Mouse (Mus musculus) frontal cortex, adult 2 months (tissue): ENCODE measurements around the gene Ralgapa1. TPM values are rescaled to one million over a fixed set of nuclear protein-coding genes. Genes with fewer than 3 reads are reported as not detected.
A peak's percentile ranks its signal among the peaks of the same experiment; 100 is the strongest.

Source experiments
- DNase-seq, 2 experiments: peaks; one replicate each; pipeline ENCODE4 v3.0.0; 2022; ENCODE audit warnings: low spot score in 1 of 2; ENCODE audit errors: extremely low spot score in 1 of 2
- polyA plus RNA-seq: library from polyadenylated mRNA; depleted of rRNA; stranded (reverse); fragments of >200 nt; gene quantifications from 2 replicates; pipeline ENCODE4 v1.2.3, GENCODE M21; 2012; rRNA removed

Gene Ralgapa1
- 64.9 and 72.0 TPM in 2 replicates for polyA plus RNA-seq

GRCm38 (mm10) chr12:55820661-55821314, at the start of gene Ralgapa1:
Gene Ralgapa1, minus strand, starts transcription at chr12:55821167.
- DNase-seq: peak; percentile 82 to 88

GRCm38 (mm10) chr12:55869622-55870322, 48.8 kb upstream of the Ralgapa1 start:
- DNase-seq: no peak

GRCm38 (mm10) chr12:55867738-55868137, 46.8 kb upstream of the Ralgapa1 start:
- no peak for DNase-seq

GRCm38 (mm10) chr12:55860631-55861030, 39.7 kb upstream of the Ralgapa1 start:
- no peak for DNase-seq

- DNase-seq: no peak
These were observed 38.7 kb upstream of the Ralgapa1 start for GRCm38 (mm10) chr12:55859409-55860349.

- DNase-seq: no peak
These were observed 29.7 kb upstream of the Ralgapa1 start for GRCm38 (mm10) chr12:55850650-55851049.

- no peak for DNase-seq
These were observed 26.9 kb upstream of the Ralgapa1 start for GRCm38 (mm10) chr12:55847851-55848250.

- DNase-seq: peak in 1 of 2 experiments; percentile 48
These were observed 25.8 kb upstream of the Ralgapa1 start for GRCm38 (mm10) chr12:55846741-55847140.

GRCm38 (mm10) chr12:55837495-55837894, 16.5 kb upstream of the Ralgapa1 start:
- DNase-seq: no peak

- DNase-seq: peak; percentile 96
These were observed 15.4 kb upstream of the Ralgapa1 start, which contains the start of gene Brms1l for GRCm38 (mm10) chr12:55836199-55836951. Gene Brms1l, plus strand, starts transcription at chr12:55836324.

- no peak for DNase-seq
These were observed 14.9 kb upstream of the Ralgapa1 start for GRCm38 (mm10) chr12:55835857-55836198.

GRCm38 (mm10) chr12:55834891-55835290, 13.9 kb upstream of the Ralgapa1 start:
- DNase-seq: no peak

- no peak for DNase-seq
These were observed 13.1 kb upstream of the Ralgapa1 start for GRCm38 (mm10) chr12:55833906-55834625.

- no peak for DNase-seq
These were observed 12.0 kb upstream of the Ralgapa1 start for GRCm38 (mm10) chr12:55832961-55833360.

GRCm38 (mm10) chr12:55831101-55831500, 10.1 kb upstream of the Ralgapa1 start:
- DNase-seq: peak; percentile 41 to 87

- no peak for DNase-seq
These were observed 4.6 kb upstream of the Ralgapa1 start for GRCm38 (mm10) chr12:55825537-55825936.

- DNase-seq: no peak
These were observed 3.1 kb upstream of the Ralgapa1 start for GRCm38 (mm10) chr12:55824027-55824426.

- DNase-seq: peak in 1 of 2 experiments; percentile 51
These were observed 777 bp downstream of the Ralgapa1 start for GRCm38 (mm10) chr12:55820119-55820660.

- no peak for DNase-seq
These were observed 4.5 kb downstream of the Ralgapa1 start for GRCm38 (mm10) chr12:55816488-55816887.
